Mouse (Mus musculus) Muller cell, postnatal 12 days (primary cell): ENCODE results near the gene Tbk1.

Experiments used
- DNase-seq: peaks from one replicate; pipeline ENCODE4 v3.0.0-alpha.2; 2015; ENCODE audit errors: inconsistent ontology term

The Tbk1 gene

GRCm38 (mm10) chr10:121591106-121591505, 4.5 kb upstream of the Tbk1 start:
- DNase-seq: no peak

GRCm38 (mm10) chr10:121587371-121587840, 819 bp upstream of the Tbk1 start:
- no peak for DNase-seq

GRCm38 (mm10) chr10:121585791-121586642, 570 bp downstream of the Tbk1 start:
- peak; percentile 67 for DNase-seq

GRCm38 (mm10) chr10:121585056-121585790, 1.4 kb downstream of the Tbk1 start:
- DNase-seq: no peak

GRCm38 (mm10) chr10:121584033-121584432, 2.6 kb downstream of the Tbk1 start:
- DNase-seq: no peak

- DNase-seq: no peak
Measured at GRCm38 (mm10) chr10:121583016-121583415, 3.6 kb downstream of the Tbk1 start.

GRCm38 (mm10) chr10:121582287-121582686, 4.3 kb downstream of the Tbk1 start:
- no peak for DNase-seq

- DNase-seq: no peak
Measured at GRCm38 (mm10) chr10:121581405-121581804, 5.2 kb downstream of the Tbk1 start.

GRCm38 (mm10) chr10:121580381-121580780, 6.2 kb downstream of the Tbk1 start:
- no peak for DNase-seq

GRCm38 (mm10) chr10:121576372-121576771, 10.2 kb downstream of the Tbk1 start:
- no peak for DNase-seq

GRCm38 (mm10) chr10:121571511-121572147, 15.0 kb downstream of the Tbk1 start:
- DNase-seq: no peak

GRCm38 (mm10) chr10:121571031-121571430, 15.6 kb downstream of the Tbk1 start:
- no peak for DNase-seq

GRCm38 (mm10) chr10:121569796-121570195, 16.8 kb downstream of the Tbk1 start:
- DNase-seq: no peak

- no peak for DNase-seq
Measured at GRCm38 (mm10) chr10:121569001-121569589, 17.5 kb downstream of the Tbk1 start.

- no peak for DNase-seq
Measured at GRCm38 (mm10) chr10:121568534-121568933, 18.1 kb downstream of the Tbk1 start.

GRCm38 (mm10) chr10:121568026-121568425, 18.6 kb downstream of the Tbk1 start:
- DNase-seq: no peak

- DNase-seq: no peak
Measured at GRCm38 (mm10) chr10:121564447-121564846, 22.1 kb downstream of the Tbk1 start.

- DNase-seq: no peak
Measured at GRCm38 (mm10) chr10:121558231-121558630, 28.4 kb downstream of the Tbk1 start.

GRCm38 (mm10) chr10:121556263-121556662, 30.3 kb downstream of the Tbk1 start:
- DNase-seq: no peak

- DNase-seq: no peak
Measured at GRCm38 (mm10) chr10:121550334-121550733, 36.3 kb downstream of the Tbk1 start.

- no peak for DNase-seq
Measured at GRCm38 (mm10) chr10:121549670-121550069, 36.9 kb downstream of the Tbk1 start.

GRCm38 (mm10) chr10:121547162-121547561, 39.4 kb downstream of the Tbk1 start:
- no peak for DNase-seq
